Mouse (Mus musculus) limb, embryonic 11.5 days (tissue): ENCODE data around the gene Gpr137. TPM values are rescaled to one million over a fixed set of nuclear protein-coding genes. Genes with fewer than 3 reads are reported as not detected.

Experiments
- ATAC-seq: fragments of 200-750 bp; cut with Nextera tagmentation; 2 replicates; pipeline ENCODE4 v1.8.0; 2017; ENCODE audit warnings: low read depth; ENCODE audit not compliant: insufficient number of reproducible peaks, low FRiP score, low TSS enrichment
- DNase-seq: peaks from one replicate; pipeline ENCODE4 v3.0.0-alpha.2; 2015; ENCODE audit warnings: low spot score
- H3K27ac ChIP-seq: fragments of 300-500 bp; sonication (generic); replicated peaks from 2 replicates; pipeline ENCODE4 v1.5.1; 2014; ENCODE audit warnings: low read depth, mild to moderate bottlenecking, low read length
- H3K27me3 ChIP-seq: fragments of 300-500 bp; sonication (generic); 2 replicates; pipeline ENCODE4 v1.6.1; 2014; ENCODE audit warnings: mild to moderate bottlenecking, low read length, mixed read lengths; ENCODE audit not compliant: control insufficient read depth, insufficient read depth
- H3K36me3 ChIP-seq: fragments of 300-500 bp; sonication (generic); 2 replicates; pipeline ENCODE4 v1.6.1; 2014; ENCODE audit warnings: mild to moderate bottlenecking, low read length, moderate library complexity, mixed read lengths; ENCODE audit not compliant: control insufficient read depth, insufficient read depth
- H3K4me1 ChIP-seq: fragments of 300-500 bp; sonication (generic); 2 replicates; pipeline ENCODE4 v1.6.1; 2014; ENCODE audit warnings: low read length, mixed read lengths; ENCODE audit not compliant: control insufficient read depth, insufficient read depth
- H3K4me2 ChIP-seq: fragments of 300-500 bp; sonication (generic); 2 replicates; pipeline ENCODE4 v1.6.1; 2014; ENCODE audit warnings: low read depth, mild to moderate bottlenecking, moderate library complexity; ENCODE audit not compliant: severe bottlenecking
- H3K4me3 ChIP-seq: fragments of 300-500 bp; sonication (generic); 2 replicates; pipeline ENCODE4 v1.5.1; 2014; ENCODE audit warnings: low read depth, low read length
- H3K9ac ChIP-seq: fragments of 300-500 bp; sonication (generic); 2 replicates; pipeline ENCODE4 v1.6.1; 2014; ENCODE audit warnings: mild to moderate bottlenecking, low read length
- H3K9me3 ChIP-seq: fragments of 300-500 bp; sonication (generic); 2 replicates; pipeline ENCODE4 v1.6.1; 2016; ENCODE audit warnings: low read length; ENCODE audit not compliant: control insufficient read depth
- WGBS: fragments of 180-500 bp; shearing (Covaris S2); extraction: QIAGEN DNeasy Blood & Tissue Kit; methylation state at CpG from one replicate; pipeline ENCODE4 v1.1.7; 2014; 5-methylcytosine and 5-hydroxymethylcytosine counted together
- polyA plus RNA-seq: library from polyadenylated mRNA; unstranded; fragments of >200 nt; fragmentation: Nextera tagmentation; extraction: Ambion mirVana; gene quantifications from 2 replicates; pipeline ENCODE4 v1.2.1, GENCODE M21; 2014

Gpr137 gene
- polyA plus RNA-seq, 1 experiment from 2014 or later: 19.1 TPM

DNA sequence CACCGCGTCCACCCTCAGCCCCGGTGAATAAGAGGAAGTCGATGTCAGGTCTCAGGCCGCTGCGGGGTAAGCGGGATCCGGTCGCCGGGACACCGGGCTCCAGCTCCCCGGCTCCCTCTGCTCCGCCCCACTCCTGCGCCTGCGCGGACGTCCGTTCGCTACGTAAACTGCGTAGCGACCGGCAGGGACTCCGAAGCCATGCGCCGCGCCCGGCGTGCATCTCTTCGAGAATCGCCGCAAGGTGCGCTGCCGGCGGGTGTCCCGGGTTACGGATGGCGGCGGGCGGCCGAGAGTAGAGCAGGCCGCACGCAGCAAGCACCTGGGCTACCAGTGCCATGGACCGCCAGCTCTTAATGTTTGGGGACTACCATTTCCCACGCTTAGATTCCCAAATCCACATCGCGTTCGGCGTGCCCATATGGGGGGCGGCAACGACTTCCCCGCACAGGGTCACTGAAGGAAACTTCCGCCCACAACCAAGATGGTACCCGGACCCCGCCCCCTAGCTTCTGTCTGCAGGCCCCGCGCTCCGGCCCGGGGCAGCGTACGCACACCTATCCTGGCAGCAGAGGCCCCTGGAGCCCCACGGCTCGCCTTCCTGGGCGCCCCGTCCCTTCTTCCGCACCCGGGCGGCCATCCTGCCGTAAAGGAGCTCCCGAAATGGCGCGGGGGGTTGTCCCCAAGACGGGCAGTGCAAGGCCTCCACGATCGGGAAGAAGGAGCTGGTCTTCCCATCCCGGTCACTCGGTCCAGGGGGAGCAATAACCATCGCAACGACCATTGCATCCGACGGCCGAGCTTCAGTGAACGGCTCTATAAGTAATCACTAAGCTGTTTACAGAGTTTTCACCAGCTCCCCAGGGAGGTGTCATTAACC lies 670 bp downstream of the Gpr137 start, which contains the start of gene Bad:
Gene Bad, plus strand, starts transcription at position 490 of the 877 bp plus-strand sequence.
- ATAC-seq: peak; percentile 75

DNA sequence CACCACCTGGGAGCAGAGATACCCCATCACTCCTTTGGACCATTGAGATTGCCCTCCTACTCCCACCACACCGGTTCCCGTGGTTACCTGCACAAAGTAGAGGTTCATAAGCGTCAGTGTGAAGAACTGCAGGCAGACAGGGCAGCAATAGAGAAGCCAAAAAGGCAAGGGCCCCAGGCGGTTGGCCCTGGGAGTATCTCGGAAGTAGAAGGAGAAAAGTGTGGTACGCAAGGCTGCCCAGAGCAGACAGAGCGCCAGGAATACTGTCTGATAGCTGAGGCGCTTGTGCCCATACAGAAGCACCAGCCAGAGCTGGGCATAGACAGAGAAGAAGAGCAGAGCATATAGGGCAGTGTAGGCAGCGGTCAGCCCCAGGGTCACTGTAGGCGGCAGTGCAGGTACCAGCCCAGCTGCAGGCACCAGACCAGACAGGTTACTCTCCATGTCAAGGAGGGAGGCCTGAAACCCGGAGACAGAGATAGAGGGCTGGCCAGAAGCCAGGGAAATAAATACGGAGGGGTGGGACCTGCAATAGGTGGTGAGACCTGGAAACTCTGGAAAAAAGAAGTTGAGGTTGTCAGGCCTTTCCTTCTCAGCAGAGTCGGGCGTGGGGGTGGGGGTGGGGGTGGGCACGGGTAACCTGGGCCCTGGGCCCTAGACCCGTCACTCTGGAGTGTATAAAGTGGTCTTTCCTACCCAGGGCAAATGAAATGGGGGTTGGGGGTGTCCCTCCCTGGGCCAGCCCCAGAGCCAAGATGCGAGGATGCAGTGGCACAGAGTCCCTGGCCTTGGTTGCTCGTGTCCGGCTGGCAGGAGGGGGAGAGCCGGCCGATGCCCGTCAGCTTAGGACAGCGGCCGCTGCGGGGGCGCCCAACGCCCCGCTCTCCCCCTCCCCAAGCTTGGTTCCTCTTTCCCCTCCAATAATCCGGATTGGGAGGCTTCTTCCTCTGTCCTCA lies 1.6 kb downstream of the Gpr137 start:
- ATAC-seq: 0 out of 2 replicates have a peak, but pooled peaks have one; percentile 19

More for the DNA sequence above, 670 bp downstream of the Gpr137 start, which contains the start of gene Bad:
- peak; percentile 98 for DNase-seq
- Histone ChIP-seq H3K4me3 (peak within 1 kb of the TSS; percentile 69), H3K36me3 (no peaks in the 10 kb centered on the region), H3K9ac (peak within 1 kb of the TSS; percentile 77), H3K27me3 (no peaks in the 10 kb centered on the region), H3K4me2 (peak within 1 kb of the TSS; percentile 88), H3K9me3 (no peaks in the 10 kb centered on the region), H3K4me1 (peaks cover 13% of the 10 kb centered on the region), H3K27ac (peak within 1 kb of the TSS; percentile 72)
- under 1% methylated on average over 82 of the region's 83 CpGs for WGBS

DNA sequence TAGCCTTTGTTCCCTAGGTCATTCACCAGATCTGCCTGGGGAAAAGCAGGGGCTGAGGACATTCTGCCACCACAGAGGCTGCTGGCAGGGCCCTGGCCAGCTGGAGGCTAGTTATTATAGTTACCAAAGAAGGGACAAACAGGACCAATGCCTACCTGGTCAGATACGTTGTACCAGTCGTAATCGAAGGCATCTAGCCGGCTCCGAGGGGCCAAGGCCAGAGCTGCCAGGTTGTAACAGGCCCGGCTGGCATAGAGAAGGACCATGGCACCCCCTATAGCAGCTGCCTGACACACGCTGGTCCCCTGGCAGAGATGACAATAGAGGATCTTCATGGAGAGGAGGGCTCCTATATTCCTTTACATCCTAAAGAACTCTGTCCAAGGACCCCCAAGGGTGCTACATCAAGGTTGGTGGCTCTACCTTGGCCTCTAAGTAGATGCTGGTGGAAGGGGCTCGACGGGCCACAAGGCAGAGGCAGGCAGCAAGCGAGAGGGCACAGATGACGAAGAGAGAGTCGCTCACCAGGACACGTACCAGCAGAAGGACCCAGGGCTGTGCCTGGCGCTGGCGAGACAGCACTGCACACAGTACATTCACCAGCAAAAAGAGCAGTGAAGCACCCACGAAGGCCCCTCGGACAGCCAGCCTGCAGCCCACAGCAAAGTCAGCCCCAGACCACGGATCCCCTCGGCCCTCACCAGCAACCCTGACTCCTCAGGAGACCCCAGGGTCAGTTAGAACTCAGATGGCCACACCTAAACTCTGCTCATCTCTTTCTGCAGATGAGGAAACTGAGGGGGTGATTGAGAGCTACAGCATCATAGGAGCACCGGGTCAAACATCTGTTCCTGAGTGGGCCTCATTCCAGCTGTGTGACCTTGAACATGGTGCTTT lies 2.9 kb downstream of the Gpr137 start:
- Histone ChIP-seq H3K9ac (0 out of 2 replicates have a peak overlapping the region, but pooled peaks have one; percentile 7), H3K4me3 (no peak overlapping the region), H3K4me2 (no peak overlapping the region), H3K36me3 (no peaks in the 10 kb centered on the region), H3K4me1 (peaks cover 13% of the 10 kb centered on the region), H3K9me3 (no peaks in the 10 kb centered on the region), H3K27me3 (peaks cover 19% of the 10 kb centered on the region), H3K27ac (no peak overlapping the region)
- WGBS: 90% methylated on average over 20 of the region's 20 CpGs
- ATAC-seq (no peak), DNase-seq (no peak)

More for the DNA sequence above, 1.6 kb downstream of the Gpr137 start:
- Histone ChIP-seq H3K4me2 (peak overlapping the region; percentile 88), H3K27ac (no peak overlapping the region), H3K36me3 (no peaks in the 10 kb centered on the region), H3K4me1 (peaks cover 13% of the 10 kb centered on the region), H3K9me3 (no peaks in the 10 kb centered on the region), H3K4me3 (peak overlapping the region; percentile 69), H3K9ac (peak overlapping the region; percentile 77), H3K27me3 (peaks cover 7% of the 10 kb centered on the region)
- 22% methylated on average over 28 of the region's 29 CpGs for WGBS
- no peak for DNase-seq

DNA sequence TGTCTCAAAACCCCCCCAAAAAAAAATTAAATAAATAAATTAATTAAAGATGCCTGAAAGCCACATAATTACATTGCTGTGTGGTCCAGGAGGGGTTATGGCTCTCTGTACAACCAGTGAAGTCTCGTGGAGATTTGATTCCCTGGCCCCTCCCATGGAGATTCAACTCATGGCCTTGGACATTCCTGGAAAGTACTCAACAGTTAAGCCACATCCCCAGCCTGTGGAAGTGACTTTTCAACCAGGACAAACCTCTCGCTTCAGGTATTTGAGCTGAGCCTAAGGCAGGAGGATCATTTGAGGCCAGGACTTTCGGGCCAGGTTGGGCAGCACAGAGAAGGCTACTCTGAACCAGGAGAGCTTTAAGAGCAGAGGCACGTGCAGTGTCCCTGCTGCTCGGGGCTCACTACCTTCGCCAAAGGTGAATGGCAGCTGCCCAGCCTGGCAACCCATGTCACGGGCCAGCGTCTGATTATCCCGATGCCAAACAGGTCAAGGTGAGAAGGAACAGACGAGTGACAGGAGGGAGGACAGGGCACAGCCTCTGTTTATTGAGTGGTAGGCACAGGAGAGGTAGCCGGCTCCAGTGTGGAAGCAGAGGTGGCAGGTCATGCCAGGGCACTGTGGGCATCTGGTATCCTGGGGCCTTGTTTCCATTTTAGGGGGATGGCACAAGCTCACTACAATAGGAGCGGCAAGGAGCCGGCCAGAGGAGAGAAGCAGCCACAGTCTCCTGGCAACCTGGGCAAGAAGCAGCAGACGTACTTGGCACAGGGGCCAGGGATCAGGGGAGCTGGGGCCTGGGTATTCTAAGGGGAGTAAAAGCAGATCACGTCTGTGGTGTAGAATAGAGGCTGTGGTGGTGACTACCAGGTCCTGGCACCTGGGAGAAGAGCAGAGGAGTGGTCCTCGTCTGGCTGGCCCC lies 4.5 kb downstream of the Gpr137 start:
- peaks cover 17% of the 10 kb centered on the region for H3K4me1 ChIP-seq

DNA sequence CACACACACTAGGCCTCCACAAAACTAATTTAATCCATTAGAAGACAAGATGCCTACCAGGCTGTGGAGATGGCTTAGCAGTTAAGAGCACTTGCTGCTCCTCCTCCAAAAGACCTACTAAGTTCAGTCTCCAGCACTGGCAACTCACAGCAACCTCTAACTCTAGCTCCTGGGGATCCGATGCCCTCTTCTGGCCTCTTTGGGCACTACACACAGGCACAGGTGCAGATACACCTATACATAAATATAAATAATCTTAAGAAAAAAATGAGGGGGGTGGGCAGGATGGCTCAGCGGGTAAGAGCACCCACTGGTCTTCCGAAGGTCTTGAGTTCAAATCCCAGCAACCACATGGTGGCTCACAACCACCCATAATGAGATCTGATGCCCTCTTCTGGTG lies 6.0 kb downstream of the Gpr137 start:
- DNase-seq (no peak), ATAC-seq (no peak)
- H3K9ac ChIP-seq: no peak overlapping the region
- H3K36me3 ChIP-seq: no peaks in the 10 kb centered on the region
- no peak overlapping the region for H3K27ac ChIP-seq
- no peaks in the 10 kb centered on the region for H3K9me3 ChIP-seq
- H3K4me2 ChIP-seq: no peak overlapping the region
- H3K4me1 ChIP-seq: peaks cover 15% of the 10 kb centered on the region
- H3K27me3 ChIP-seq: peaks cover 50% of the 10 kb centered on the region
- H3K4me3 ChIP-seq: no peak overlapping the region
- 17% methylated on average over 3 of the region's 3 CpGs for WGBS

More for the DNA sequence above, 4.5 kb downstream of the Gpr137 start:
- 80% methylated on average over 16 of the region's 16 CpGs for WGBS
- Histone ChIP-seq H3K9ac (no peak overlapping the region), H3K9me3 (no peaks in the 10 kb centered on the region), H3K4me3 (no peak overlapping the region), H3K4me2 (no peak overlapping the region), H3K36me3 (no peaks in the 10 kb centered on the region), H3K27ac (no peak overlapping the region), H3K27me3 (peaks cover 35% of the 10 kb centered on the region)
- ATAC-seq (no peak), DNase-seq (no peak)

DNA sequence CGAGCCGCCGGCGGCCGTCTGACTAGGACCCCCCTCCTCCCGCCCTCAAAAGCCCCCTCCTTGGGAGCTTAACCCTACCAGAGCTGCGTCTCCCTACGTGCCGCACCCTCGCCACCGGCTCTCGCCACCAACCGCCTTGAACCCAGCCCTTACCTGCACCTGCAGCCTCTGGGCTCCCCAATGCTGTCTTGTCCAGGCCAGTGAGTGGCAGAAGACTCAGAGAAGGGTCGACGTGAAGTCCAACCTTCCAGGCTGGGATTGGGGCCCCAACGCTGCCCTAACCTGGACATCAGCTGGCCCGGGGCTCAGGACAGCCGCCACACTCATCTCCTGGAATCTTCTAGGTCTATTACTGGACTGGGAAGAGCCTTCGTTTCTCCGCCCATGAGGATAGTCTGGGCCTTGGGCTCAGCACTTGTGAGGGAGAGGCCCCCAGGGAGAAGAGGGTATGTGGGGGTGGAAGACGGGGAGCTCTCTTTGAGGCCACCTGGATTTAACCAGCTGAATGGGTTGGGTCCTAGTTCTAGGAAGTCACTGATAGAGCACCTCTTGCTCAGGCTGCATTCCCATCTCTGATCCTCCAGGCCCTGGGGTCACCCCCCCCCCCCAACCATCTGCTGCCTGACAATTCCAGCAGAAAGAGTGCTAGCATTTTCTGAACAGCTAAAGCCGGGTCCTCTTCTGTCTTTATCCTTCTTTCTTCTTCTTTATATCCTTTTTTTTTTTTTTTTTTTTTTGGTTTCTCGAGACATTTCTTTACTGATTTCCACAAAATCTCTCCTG lies 7.9 kb downstream of the Gpr137 start, which contains the start of gene Kcnk4:
Gene Kcnk4, minus strand, starts transcription at position 321 of the 783 bp plus-strand sequence.
- H3K27ac ChIP-seq: no peak within 1 kb of the TSS
- H3K9me3 ChIP-seq: no peaks in the 10 kb centered on the region
- H3K9ac ChIP-seq: no peak within 1 kb of the TSS
- H3K36me3 ChIP-seq: no peaks in the 10 kb centered on the region
- WGBS: 8% methylated on average over 23 of the region's 23 CpGs
- ATAC-seq (no peak), DNase-seq (no peak)
- H3K4me2 ChIP-seq: peak within 1 kb of the TSS; percentile 33
- peak within 1 kb of the TSS; percentile 26 for H3K4me3 ChIP-seq
- peaks cover 61% of the 10 kb centered on the region for H3K27me3 ChIP-seq
- peaks cover 7% of the 10 kb centered on the region for H3K4me1 ChIP-seq
